Mouse (Mus musculus) megakaryocyte-erythroid progenitor cell, adult 5-6 weeks (primary cell): ENCODE measurements around the gene Fabp1. TPM values are rescaled to one million over a fixed set of nuclear protein-coding genes. Genes with fewer than 3 reads are reported as not detected.

Experiments used
- ATAC-seq: replicated peaks from 2 replicates; pipeline ENCODE4 v1.8.0; 2016; ENCODE audit warnings: mild to moderate bottlenecking, inconsistent platforms; ENCODE audit not compliant: severe bottlenecking, poor library complexity, low FRiP score, low TSS enrichment
- total RNA-seq, 2 experiments: library from RNA; stranded (forward) in 1 of 2; stranded (reverse) in 1 of 2; fragments of 200-1000, 215-1000 nt in 1 of 2; fragments of >200 nt in 1 of 2; fragmentation: Nextera tagmentation in 1 of 2; gene quantifications; 2 replicates each; pipeline ENCODE4 v1.2.3; 2014 to 2017

The Fabp1 gene
- total RNA-seq (2014; fragmentation: Nextera tagmentation) (not detected in 2 replicates), total RNA-seq (2017) (not detected in 2 replicates)

DNA sequence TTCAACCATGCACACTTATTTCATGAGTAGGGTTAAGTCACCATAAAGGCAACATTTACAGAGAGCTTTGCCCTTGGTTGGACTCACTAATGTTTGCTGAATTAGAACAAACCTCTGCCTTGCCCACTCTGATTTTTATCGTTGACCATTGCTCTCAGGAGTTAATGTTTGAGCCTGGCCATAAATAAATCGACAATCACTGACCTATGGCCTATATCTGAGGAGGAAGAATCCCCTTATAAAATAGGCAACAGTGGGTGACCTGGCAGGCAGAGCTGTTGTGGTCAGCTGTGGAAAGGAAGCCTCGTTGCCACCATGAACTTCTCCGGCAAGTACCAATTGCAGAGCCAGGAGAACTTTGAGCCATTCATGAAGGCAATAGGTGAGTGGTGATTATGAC lies at the start of gene Fabp1:
Gene Fabp1 (plus strand): TSS at position 216 of the 400 bp plus-strand sequence.
- ATAC-seq: no peak

GRCm38 (mm10) chr6:71151098-71151497 lies 48.5 kb upstream of the Fabp1 start:
- ATAC-seq: no peak

GRCm38 (mm10) chr6:71153486-71153885 lies 46.1 kb upstream of the Fabp1 start:
- ATAC-seq: no peak

- no peak for ATAC-seq
Observed at GRCm38 (mm10) chr6:71154861-71155260, 44.8 kb upstream of the Fabp1 start.

- ATAC-seq: 0 out of 2 replicates have a peak, but pooled peaks have one; percentile 37
Observed at GRCm38 (mm10) chr6:71156674-71157326, 42.8 kb upstream of the Fabp1 start.

- ATAC-seq: no peak
Observed at GRCm38 (mm10) chr6:71161290-71161689, 38.3 kb upstream of the Fabp1 start.

DNA sequence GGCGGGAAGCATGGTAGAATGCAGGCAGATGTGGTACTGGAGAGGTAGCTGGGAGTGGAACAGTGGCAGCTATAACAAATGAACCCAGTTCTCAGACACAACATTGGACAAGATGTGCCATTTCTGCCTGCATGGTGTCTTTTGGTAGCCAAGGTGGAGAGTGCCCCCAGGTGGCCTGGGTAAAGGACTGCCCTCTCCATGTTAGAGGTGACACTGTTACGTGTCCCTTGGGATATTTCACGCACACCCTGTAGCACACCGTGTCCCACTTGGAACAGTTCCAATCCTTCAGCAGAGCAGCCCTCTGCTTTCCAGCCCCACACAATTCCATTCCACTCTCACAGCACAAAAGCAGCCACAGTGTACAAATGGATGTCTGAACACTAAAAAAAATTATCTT lies 37.4 kb upstream of the Fabp1 start:
- no peak for ATAC-seq

DNA sequence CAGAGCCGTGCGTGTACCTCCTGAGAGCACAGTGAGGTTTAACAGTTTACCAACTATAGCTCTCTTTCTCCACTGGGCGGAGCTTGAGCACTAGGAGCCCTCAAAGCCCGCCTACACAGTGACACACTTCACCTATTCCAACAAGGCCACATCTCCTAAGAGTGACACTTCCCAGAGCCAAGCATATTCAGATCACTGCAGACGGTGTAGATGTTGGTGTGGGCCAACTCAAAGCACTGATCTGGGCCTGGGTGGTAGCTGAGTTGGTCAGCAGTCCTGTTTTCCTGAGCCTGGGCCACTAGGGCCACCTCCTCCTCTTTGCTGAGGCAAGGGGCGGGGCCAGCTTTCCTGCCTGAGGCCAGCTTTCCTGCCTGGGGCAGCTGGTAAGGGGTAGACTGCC lies 35.2 kb upstream of the Fabp1 start:
- peak; percentile 63 for ATAC-seq

- ATAC-seq: 0 out of 2 replicates have a peak, but pooled peaks have one; percentile 57
Observed at GRCm38 (mm10) chr6:71166551-71167169, 33.0 kb upstream of the Fabp1 start.

- no peak for ATAC-seq
Observed at GRCm38 (mm10) chr6:71172812-71173580, 26.6 kb upstream of the Fabp1 start.

DNA sequence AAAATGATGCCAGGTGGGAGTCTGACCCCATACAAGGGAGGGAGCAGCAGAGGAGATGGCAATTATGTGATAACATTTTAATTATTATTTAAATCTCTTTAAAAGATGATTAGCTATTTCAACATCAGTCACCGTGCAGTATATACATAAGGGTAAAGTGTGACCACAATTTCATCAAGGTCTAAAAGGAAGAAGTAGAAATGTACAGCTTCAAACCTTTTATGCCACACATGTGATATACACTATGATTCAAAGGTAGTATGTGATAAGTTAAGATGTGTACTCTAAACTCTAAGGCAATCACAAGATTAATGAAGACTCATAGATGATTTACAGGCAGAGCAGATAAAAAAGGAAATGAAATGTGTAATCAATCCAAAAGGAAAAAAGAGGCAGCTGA lies 19.0 kb upstream of the Fabp1 start:
- ATAC-seq: no peak

- ATAC-seq: no peak
Observed at GRCm38 (mm10) chr6:71184941-71185604, 14.6 kb upstream of the Fabp1 start.

DNA sequence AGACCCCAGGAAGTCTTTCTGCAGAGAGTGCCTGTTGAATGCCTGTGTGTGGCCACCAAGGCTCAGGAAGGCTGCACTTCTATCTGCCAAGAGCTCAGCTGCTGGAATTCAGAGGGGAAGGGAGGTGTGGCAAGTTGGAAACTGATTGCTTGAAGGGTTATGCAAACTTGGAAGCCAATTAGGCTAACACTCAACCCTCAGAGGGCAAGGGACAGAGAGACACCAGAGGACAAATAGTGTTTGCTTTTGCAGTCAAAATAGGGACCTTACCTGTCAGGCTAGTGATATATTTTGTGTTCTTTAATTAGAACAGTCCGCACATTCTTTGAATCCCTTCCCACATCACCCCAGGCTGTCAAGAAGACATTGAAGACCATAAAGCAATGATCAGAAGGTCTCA lies 10.0 kb upstream of the Fabp1 start:
- ATAC-seq: no peak

DNA sequence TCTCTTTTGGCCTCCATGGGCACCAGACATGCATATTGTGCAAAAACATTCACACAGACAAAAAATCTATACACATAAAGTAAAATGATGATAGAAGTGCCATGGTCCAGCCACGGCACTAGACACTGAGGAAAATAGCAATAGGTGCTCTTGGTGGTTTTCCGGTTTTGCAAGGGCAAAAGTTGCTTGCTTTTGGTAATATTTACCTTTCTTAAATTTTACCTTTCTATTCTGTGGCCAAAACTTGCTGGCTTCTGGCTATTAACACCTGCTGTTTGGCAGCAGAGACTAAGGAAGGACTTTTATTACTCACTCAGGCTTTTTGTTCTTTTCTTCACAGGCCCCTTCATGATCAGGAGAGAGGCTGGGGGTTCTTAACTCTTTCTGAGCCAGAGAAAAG lies 9.1 kb upstream of the Fabp1 start:
- no peak for ATAC-seq

DNA sequence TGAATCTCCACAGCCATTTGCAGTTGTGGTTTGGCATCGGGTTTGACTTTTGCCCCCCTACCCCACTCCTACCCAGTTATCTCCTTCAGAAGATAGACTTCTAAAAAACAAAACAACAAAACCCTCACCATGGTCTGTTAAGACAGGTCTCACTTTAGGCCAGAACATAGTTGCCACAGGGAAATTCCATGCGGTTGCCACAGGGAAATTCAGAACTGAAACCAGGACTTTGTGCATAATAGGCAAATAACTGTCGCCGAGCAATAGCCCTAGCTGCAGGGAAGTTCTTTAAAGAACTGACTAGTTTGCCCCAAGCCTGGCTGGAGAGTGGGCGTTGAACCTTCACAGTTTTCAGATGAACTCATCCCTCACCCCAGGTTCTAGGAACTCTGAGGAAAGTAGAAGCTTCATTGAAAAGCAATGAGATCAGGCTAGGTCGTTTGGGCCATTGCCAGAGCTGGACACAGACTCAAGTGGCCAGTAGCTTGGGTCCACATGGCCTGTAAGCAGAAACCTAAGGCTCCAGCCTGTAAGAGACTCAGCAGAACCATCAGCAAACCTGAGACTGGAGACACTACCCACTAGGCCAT lies 6.4 kb upstream of the Fabp1 start:
- ATAC-seq: no peak

DNA sequence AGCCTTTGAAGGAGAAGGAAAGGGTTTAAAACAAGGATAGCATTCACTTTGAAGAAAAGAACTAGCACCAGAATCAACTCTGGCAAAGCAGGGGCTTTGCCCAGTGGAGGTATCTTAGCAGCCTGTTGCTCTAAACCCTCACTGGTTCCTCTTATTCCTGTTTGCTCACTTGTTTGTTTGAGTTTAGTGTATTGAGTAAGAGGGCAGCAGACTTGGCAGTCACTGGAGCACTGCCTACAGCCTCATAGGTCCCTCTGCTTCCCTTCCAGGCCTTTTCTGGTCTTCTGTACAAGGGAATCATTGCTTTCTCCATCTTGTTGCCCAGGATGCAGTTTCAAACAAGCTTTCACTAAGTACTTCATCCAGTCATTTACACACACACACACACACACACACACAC lies 3.5 kb upstream of the Fabp1 start:
- no peak for ATAC-seq

DNA sequence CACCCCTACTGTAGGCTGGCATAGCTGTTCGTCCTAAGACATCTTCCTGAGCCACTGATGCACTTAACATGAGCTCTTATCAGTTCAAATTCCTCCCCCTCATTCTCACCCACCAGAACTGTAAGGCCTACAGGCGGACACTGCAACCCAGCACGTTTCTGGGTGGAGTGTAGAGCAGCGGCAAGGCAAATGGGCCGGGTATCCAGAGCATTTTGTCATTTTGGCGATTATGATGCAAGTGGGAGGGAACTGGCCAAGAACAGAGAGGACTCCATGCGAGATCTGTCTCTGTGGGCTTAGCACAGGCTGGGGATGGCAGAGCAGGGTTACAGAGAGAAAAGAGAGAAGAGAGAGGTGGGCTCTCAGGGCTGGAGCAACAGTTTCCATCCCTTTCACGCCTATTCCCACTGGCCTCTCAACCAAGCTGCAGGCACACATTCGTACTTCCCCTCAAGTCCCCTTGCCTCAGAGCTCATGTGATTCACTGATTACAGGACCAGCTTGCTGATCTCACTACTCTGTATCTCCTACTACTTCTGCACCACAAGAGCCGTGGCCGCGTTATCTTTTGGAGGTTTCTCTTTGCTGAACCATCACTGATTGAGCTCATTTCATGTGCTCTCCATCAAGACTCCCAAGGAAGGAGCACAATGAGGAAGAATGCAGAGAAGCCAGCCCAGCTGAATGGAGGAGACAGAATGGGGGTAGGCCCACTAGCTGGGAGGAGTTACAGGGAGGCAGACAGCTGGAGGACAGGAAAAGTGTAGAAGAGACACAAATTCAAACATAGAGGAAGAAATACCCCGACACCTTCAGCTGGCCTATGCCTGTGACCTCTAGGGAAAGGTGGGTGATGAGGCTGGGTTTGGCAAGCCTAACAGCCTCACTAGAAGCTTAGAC lies 1.7 kb upstream of the Fabp1 start:
- ATAC-seq: no peak

- no peak for ATAC-seq
Observed at GRCm38 (mm10) chr6:71201925-71202324, 2.3 kb downstream of the Fabp1 start.

GRCm38 (mm10) chr6:71203674-71204073 lies 4.0 kb downstream of the Fabp1 start:
- ATAC-seq: no peak
